In the genomic region with DNA sequence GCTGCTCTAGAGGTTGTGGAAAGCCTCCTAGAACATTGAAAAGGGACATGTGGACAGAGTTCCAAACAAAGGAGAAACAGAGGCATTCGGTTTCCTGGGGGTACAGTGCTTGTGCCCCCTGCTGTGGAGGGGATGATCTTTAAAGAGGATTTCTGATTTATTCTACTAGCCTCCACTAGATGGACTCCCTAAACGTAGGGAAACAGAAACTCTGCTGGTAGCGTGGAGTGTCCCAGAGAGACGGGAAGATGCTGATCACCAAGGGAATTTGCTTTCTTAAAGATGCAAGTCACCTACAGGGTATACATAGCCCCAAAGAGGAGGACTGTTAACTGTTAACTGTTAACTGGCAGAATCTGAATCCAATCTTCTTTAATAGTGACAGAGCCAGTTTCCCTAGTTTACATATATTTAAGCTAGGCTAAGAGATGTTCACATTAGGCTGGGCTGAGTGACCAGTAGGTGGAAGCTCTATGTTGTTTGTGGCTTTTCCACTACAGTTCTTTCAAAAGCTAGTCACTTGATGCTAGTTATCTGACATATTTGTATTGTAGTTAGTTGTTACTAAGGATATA, we compare ENCODE assay signal across 11 mouse cellular contexts. TPM values are rescaled to one million over a fixed set of nuclear protein-coding genes. Genes with fewer than 3 reads are reported as not detected.
DNase-seq lines count a peak whose midpoint lies in the region; ATAC-seq and TF ChIP-seq lines count a peak whose summit lies in the region.
"Had no signal": no experiment of that assay in that cellular context is flagged by ENCODE, and none has a peak within 500 bp of the region (broad histone marks: within the 10 kb centered on the region; RNA-seq: fewer than 3 reads in every experiment).

No protein-coding gene starts in this region.

- no peak overlapping the region for H3K4me2 ChIP-seq in liver, embryonic 14.5 days (ENCODE audit: low read depth)
- no peak overlapping the region for H3K4me2 ChIP-seq in liver, embryonic 11.5 days
- H3K4me2 ChIP-seq in neural tube, embryonic 15.5 days, result no peak overlapping the region

- TF ChIP-seq EP300 in liver, embryonic 14.5 days (IDR thresholded peaks at IDR 0.05; ENCODE audit: low read depth), result no peak

- 0 out of 2 replicates have a peak, but pooled peaks have one; percentile 5 for TF ChIP-seq CTCF in liver, embryonic 14.5 days (IDR thresholded peaks at IDR 0.05; ENCODE audit: low read depth)
- TF ChIP-seq CTCF in cortical plate, adult 2 months (IDR thresholded peaks at IDR 0.05; ENCODE audit: extremely low read depth, insufficient read depth, low read length), result peak; percentile 62

- H3K9me3 ChIP-seq in heart, embryonic 10.5 days, result no peaks in the 10 kb centered on the region
- H3K9me3 ChIP-seq in liver, embryonic 14.5 days (ENCODE audit: control insufficient read depth, low read length), result no peaks in the 10 kb centered on the region
- no peaks in the 10 kb centered on the region for H3K9me3 ChIP-seq in liver, embryonic 11.5 days (ENCODE audit: control insufficient read depth, low read length)
- no peaks in the 10 kb centered on the region for H3K9me3 ChIP-seq in neural tube, embryonic 15.5 days (replicated peaks)

- peaks cover 26% of the 10 kb centered on the region for H3K4me1 ChIP-seq in heart, embryonic 10.5 days
- H3K4me1 ChIP-seq in liver, embryonic 14.5 days (replicated peaks; ENCODE audit: control insufficient read depth in 2 of 2, insufficient read depth in 2 of 2, low read length in 1 of 2), result no peaks in the 10 kb centered on the region
- H3K4me1 ChIP-seq in liver, embryonic 11.5 days (replicated peaks; ENCODE audit: control insufficient read depth, insufficient read depth, low read length), result no peaks in the 10 kb centered on the region
- no peaks in the 10 kb centered on the region for H3K4me1 ChIP-seq in cortical plate, adult 2 months (ENCODE audit: control insufficient read depth, insufficient read depth, low read length)
- 0 out of 2 replicates have a peak, but pooled peaks cover 2% of the 10 kb centered on the region for H3K4me1 ChIP-seq in neural tube, embryonic 15.5 days

- ATAC-seq in liver, embryonic 14.5 days (ENCODE audit: insufficient read depth), result no peak
- no peak for ATAC-seq in liver, embryonic 11.5 days (replicated peaks; ENCODE audit: low FRiP score)
- ATAC-seq in neural tube, embryonic 15.5 days (ENCODE audit: low FRiP score), result peak; percentile 53; the same call in 1 of the 2 replicates

- no peak overlapping the region for H3K27ac ChIP-seq in heart, embryonic 10.5 days
- H3K27ac ChIP-seq in liver, embryonic 14.5 days, result no peak overlapping the region
- H3K27ac ChIP-seq in liver, embryonic 11.5 days (ENCODE audit: low read depth, low read length), result no peak overlapping the region
- H3K27ac ChIP-seq in cortical plate, adult 2 months (ENCODE audit: insufficient read depth, low read length), result no peak overlapping the region
- no peak overlapping the region for H3K27ac ChIP-seq in neural tube, embryonic 15.5 days (replicated peaks)

- H3K27me3 ChIP-seq in heart, embryonic 10.5 days (ENCODE audit: insufficient read depth, poor library complexity, severe bottlenecking), result peaks cover 83% of the 10 kb centered on the region
- no peaks in the 10 kb centered on the region for H3K27me3 ChIP-seq in liver, embryonic 14.5 days (ENCODE audit: control insufficient read depth, insufficient read depth, low read length)
- H3K27me3 ChIP-seq in liver, embryonic 11.5 days (replicated peaks; ENCODE audit: control insufficient read depth, insufficient read depth, low read length), result no peaks in the 10 kb centered on the region
- no peaks in the 10 kb centered on the region for H3K27me3 ChIP-seq in neural tube, embryonic 15.5 days (replicated peaks)

- H3K36me3 ChIP-seq in heart, embryonic 10.5 days, result no peaks in the 10 kb centered on the region
- no peaks in the 10 kb centered on the region for H3K36me3 ChIP-seq in liver, embryonic 14.5 days (replicated peaks; ENCODE audit: control insufficient read depth, insufficient read depth, low read depth)
- no peaks in the 10 kb centered on the region for H3K36me3 ChIP-seq in liver, embryonic 11.5 days (ENCODE audit: control insufficient read depth, insufficient read depth, low read length)
- no peaks in the 10 kb centered on the region for H3K36me3 ChIP-seq in neural tube, embryonic 15.5 days

- WGBS in heart, embryonic 10.5 days, result 14% methylated on average over 4 of the region's 4 CpGs
- 21% methylated on average over 4 of the region's 4 CpGs for WGBS in liver, embryonic 14.5 days (ENCODE audit: insufficient replicate concordance)
- 19% methylated on average over 4 of the region's 4 CpGs for WGBS in liver, embryonic 11.5 days
- WGBS in neural tube, embryonic 15.5 days, result 7% methylated on average over 4 of the region's 4 CpGs

- no peak overlapping the region for H3K9ac ChIP-seq in liver, embryonic 14.5 days (replicated peaks)
- no peak overlapping the region for H3K9ac ChIP-seq in liver, embryonic 11.5 days (ENCODE audit: low read depth, low read length)
- H3K9ac ChIP-seq in neural tube, embryonic 15.5 days (replicated peaks), result no peak overlapping the region

- H3K4me3 ChIP-seq in heart, embryonic 10.5 days, result no peak overlapping the region
- H3K4me3 ChIP-seq in liver, embryonic 14.5 days (ENCODE audit: insufficient read depth in 1 of 2, low read depth in 2 of 2, low read length in 2 of 2), result no peak overlapping the region
- H3K4me3 ChIP-seq in liver, embryonic 11.5 days (ENCODE audit: low read depth, low read length), result no peak overlapping the region
- H3K4me3 ChIP-seq in cortical plate, adult 2 months (ENCODE audit: insufficient read depth, low read length), result no peak overlapping the region
- H3K4me3 ChIP-seq in neural tube, embryonic 15.5 days (replicated peaks), result no peak overlapping the region
- H3K4me3 ChIP-seq: myocyte had no signal

- DNase-seq in heart, adult 8-10 months (ENCODE audit: low spot score), result peak; percentile 36
- no peak for DNase-seq in heart, embryonic 10.5 days (ENCODE audit: low spot score)
- DNase-seq in liver, embryonic 14.5 days (ENCODE audit: low read depth in 3 of 3, low spot score in 3 of 3), result no peak
- no peak for DNase-seq in liver, embryonic 11.5 days (ENCODE audit: low spot score)
- DNase-seq in spleen, postnatal 4 days (ENCODE audit: low spot score in 2 of 2), result no peak
- DNase-seq: thymus, postnatal 36 days had no signal

- TF ChIP-seq POLR2A in cortical plate, adult 2 months (IDR thresholded peaks at IDR 0.05; ENCODE audit: extremely low read depth, insufficient read depth, low read length), result no peak

RNA-seq across cellular contexts. Expression of gene Uchl1, which starts 34.6 kb away (rescaled TPM):
- total RNA-seq in heart, adult 8-10 months (2022), result 1 to 10 TPM; 5.5 to 9.9 (median 8.5) TPM
- 93.3 and 116 TPM in 2 replicates for polyA plus RNA-seq in heart, embryonic 10.5 days (2016; fragmentation: Nextera tagmentation; extraction: Ambion mirVana)
- 1.1 and 2.7 TPM in 2 replicates for polyA plus RNA-seq in liver, embryonic 14.5 days (2012; rRNA removed)
- polyA plus RNA-seq in liver, embryonic 14.5 days (2014; fragmentation: Nextera tagmentation; extraction: Ambion mirVana), result 1.1 and 1.5 TPM in 2 replicates
- polyA plus RNA-seq in liver, embryonic 11.5 days (2014; fragmentation: Nextera tagmentation; extraction: Ambion mirVana), result 11.3 and 14.0 TPM in 2 replicates
- 1,141 and 1,161 TPM in 2 replicates for polyA plus RNA-seq in cortical plate, adult 2 months (2012; rRNA removed)
- 1,207 and 1,502 TPM in 2 replicates for polyA plus RNA-seq in neural tube, embryonic 15.5 days (2015; fragmentation: Nextera tagmentation; extraction: Ambion mirVana)
- total RNA-seq: MEL had no signal
- polyA plus RNA-seq: liver, adult 2 months had no signal

RNA-seq across cellular contexts. Expression of gene Limch1, which starts 35.1 kb away (rescaled TPM):
- 100 to 1,000 TPM; 278 to 326 (median 303) TPM for total RNA-seq in heart, adult 8-10 months (2022)
- polyA plus RNA-seq in heart, embryonic 10.5 days (2016; fragmentation: Nextera tagmentation; extraction: Ambion mirVana), result 20.8 and 30.1 TPM in 2 replicates
- 0.29 and 0.54 TPM in 2 replicates for polyA plus RNA-seq in liver, embryonic 14.5 days (2012; rRNA removed)
- polyA plus RNA-seq in liver, embryonic 14.5 days (2014; fragmentation: Nextera tagmentation; extraction: Ambion mirVana), result 1.1 and 1.2 TPM in 2 replicates
- 11.6 and 13.4 TPM in 2 replicates for polyA plus RNA-seq in liver, embryonic 11.5 days (2014; fragmentation: Nextera tagmentation; extraction: Ambion mirVana)
- 51.1 and 56.3 TPM in 2 replicates for polyA plus RNA-seq in cortical plate, adult 2 months (2012; rRNA removed)
- polyA plus RNA-seq in neural tube, embryonic 15.5 days (2015; fragmentation: Nextera tagmentation; extraction: Ambion mirVana), result 62.0 and 63.7 TPM in 2 replicates
- total RNA-seq: MEL had no signal
